ENCODE assay signal across 11 mouse cellular contexts in the genomic region with DNA sequence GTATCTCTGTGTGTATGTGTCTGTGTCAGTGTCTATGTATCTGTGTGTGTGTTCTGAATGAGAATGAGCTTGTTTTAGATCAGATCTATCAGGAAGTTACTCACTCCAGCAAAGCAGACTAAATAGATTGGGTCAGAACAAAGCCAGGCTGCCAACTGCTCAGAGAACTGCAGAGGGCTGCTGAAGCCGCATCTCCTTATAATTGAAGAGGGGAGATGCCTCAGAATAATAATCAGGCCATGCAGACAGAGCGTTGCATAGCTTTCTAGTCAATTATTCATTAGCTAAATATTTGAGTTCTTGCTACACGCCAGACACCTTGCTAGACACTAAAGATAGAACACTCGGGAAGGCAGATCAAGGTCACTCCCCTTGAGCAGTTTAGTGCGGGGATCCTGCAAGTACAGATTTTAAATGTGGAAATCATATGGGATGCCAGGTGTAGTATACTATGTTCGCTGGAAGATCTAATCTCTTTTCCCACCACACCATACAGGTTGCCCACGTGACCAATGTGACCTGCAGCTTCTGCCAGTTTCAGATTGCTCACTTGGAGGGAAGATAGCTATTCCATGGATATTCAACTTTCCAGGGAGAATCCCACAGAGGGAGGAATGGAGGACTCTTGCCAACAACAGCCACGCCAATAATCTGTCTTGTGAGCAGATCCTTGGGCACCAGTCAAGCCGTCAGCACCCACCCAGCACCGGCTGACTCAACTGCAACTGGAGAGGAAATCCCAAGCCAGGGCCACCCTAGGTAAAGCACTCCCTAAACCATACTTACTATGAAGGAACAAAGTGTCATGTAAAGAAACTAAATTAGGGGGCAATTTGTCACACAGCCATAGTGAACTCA. TPM values are rescaled to one million over a fixed set of nuclear protein-coding genes. Genes with fewer than 3 reads are reported as not detected.
DNase-seq lines count a peak whose midpoint lies in the region; ATAC-seq and TF ChIP-seq lines count a peak whose summit lies in the region.
"Had no signal": no experiment of that assay in that cellular context is flagged by ENCODE, and none has a peak within 500 bp of the region (broad histone marks: within the 10 kb centered on the region; RNA-seq: fewer than 3 reads in every experiment).

No protein-coding gene starts in this region.

- no peak overlapping the region for H3K4me2 ChIP-seq in lung, embryonic 14.5 days
- no peak overlapping the region for H3K4me2 ChIP-seq in hindbrain, embryonic 13.5 days
- no peak overlapping the region for H3K4me2 ChIP-seq in midbrain, postnatal 0 days (ENCODE audit: low read depth, low read length, poor library complexity, severe bottlenecking)
- H3K4me2 ChIP-seq: stomach, embryonic 15.5 days had no signal

- H3K27me3 ChIP-seq in lung, embryonic 14.5 days (ENCODE audit: insufficient read depth, low read length) = no peaks in the 10 kb centered on the region
- H3K27me3 ChIP-seq in hindbrain, embryonic 13.5 days = no peaks in the 10 kb centered on the region
- H3K27me3 ChIP-seq in midbrain, postnatal 0 days (ENCODE audit: insufficient read depth, low read length) = no peaks in the 10 kb centered on the region
- H3K27me3 ChIP-seq: stomach, embryonic 15.5 days had no signal

- no peak overlapping the region for H3K27ac ChIP-seq in lung, embryonic 14.5 days (ENCODE audit: low read depth)
- H3K27ac ChIP-seq in hindbrain, embryonic 13.5 days = peak overlapping the region; percentile 58
- peak overlapping the region; percentile 48; the same call in 1 of the 2 replicates for H3K27ac ChIP-seq in midbrain, postnatal 0 days (ENCODE audit: low read depth, low read length)
- H3K27ac ChIP-seq: stomach, embryonic 15.5 days had no signal

- 60% methylated on average over 10 of the region's 10 CpGs for WGBS in lung, embryonic 14.5 days
- 58% methylated on average over 10 of the region's 10 CpGs for WGBS in lung, adult 2 months
- whole genome bisulfite sequencing in hindbrain, embryonic 13.5 days = 54% methylated on average over 10 of the region's 10 CpGs
- 40% methylated on average over 10 of the region's 10 CpGs for WGBS in midbrain, postnatal 0 days

- TF ChIP-seq POLR2A in lung, adult 2 months (IDR thresholded peaks at IDR 0.05; ENCODE audit: borderline replicate concordance, extremely low read depth, low read depth, low read length) = no peak

- no peak overlapping the region for H3K4me3 ChIP-seq in lung, embryonic 14.5 days (ENCODE audit: low read depth, low read length)
- no peak overlapping the region for H3K4me3 ChIP-seq in lung, adult 2 months (replicated peaks; ENCODE audit: extremely low read depth, low read depth, low read length)
- H3K4me3 ChIP-seq in hindbrain, embryonic 13.5 days = no peak overlapping the region
- no peak overlapping the region for H3K4me3 ChIP-seq in midbrain, postnatal 0 days (ENCODE audit: low read depth, low read length)
- H3K4me3 ChIP-seq: erythroblast, embryonic 14.5 days; stomach, embryonic 15.5 days had no signal

- no peak for TF ChIP-seq CTCF in lung, embryonic 14.5 days (IDR thresholded peaks at IDR 0.05; ENCODE audit: low read depth)
- no peak for TF ChIP-seq CTCF in lung, adult 2 months (IDR thresholded peaks at IDR 0.05; ENCODE audit: insufficient read depth, low read length)
- peak; percentile 18; the same call in 1 of the 2 replicates for TF ChIP-seq CTCF in midbrain, postnatal 0 days (IDR thresholded peaks at IDR 0.05)

- no peak overlapping the region for H3K9ac ChIP-seq in lung, embryonic 14.5 days
- H3K9ac ChIP-seq in hindbrain, embryonic 13.5 days = peak overlapping the region; percentile 24; the same call in 1 of the 2 replicates
- no peak overlapping the region for H3K9ac ChIP-seq in midbrain, postnatal 0 days (replicated peaks; ENCODE audit: low read length, poor library complexity, severe bottlenecking)
- H3K9ac ChIP-seq: stomach, embryonic 15.5 days had no signal

- H3K4me1 ChIP-seq in lung, embryonic 14.5 days (ENCODE audit: insufficient read depth) = no peaks in the 10 kb centered on the region
- H3K4me1 ChIP-seq in lung, adult 2 months (ENCODE audit: control insufficient read depth, insufficient read depth, low read length) = no peaks in the 10 kb centered on the region
- H3K4me1 ChIP-seq in hindbrain, embryonic 13.5 days (replicated peaks) = peaks cover 15% of the 10 kb centered on the region
- H3K4me1 ChIP-seq in midbrain, postnatal 0 days (ENCODE audit: insufficient read depth, low read length) = peaks cover 9% of the 10 kb centered on the region; the same call in 1 of the 2 replicates
- H3K4me1 ChIP-seq: stomach, embryonic 15.5 days had no signal

- ATAC-seq in lung, embryonic 14.5 days (ENCODE audit: insufficient read depth) = no peak
- ATAC-seq in hindbrain, embryonic 13.5 days (ENCODE audit: low FRiP score) = peak; percentile 85
- peak; percentile 93 for ATAC-seq in midbrain, postnatal 0 days (ENCODE audit: low FRiP score)

- peak; percentile 9 to 15 for DNase-seq in cerebellum, postnatal 14 days
- no peak for DNase-seq in cerebellum, adult 18-20 months
- DNase-seq in lung, embryonic 14.5 days = peak; percentile 10
- no peak for DNase-seq in lung, adult 2 months
- peak; percentile 67 for DNase-seq in midbrain, postnatal 0 days (ENCODE audit: low spot score)
- no peak for DNase-seq in embryo, embryonic 10 days (ENCODE audit: low spot score)
- no peak for DNase-seq in testis, postnatal 14 days (ENCODE audit: low spot score)
- DNase-seq: cerebellum, adult 2 months had no signal

- H3K36me3 ChIP-seq in lung, embryonic 14.5 days (ENCODE audit: insufficient read depth) = no peaks in the 10 kb centered on the region
- no peaks in the 10 kb centered on the region for H3K36me3 ChIP-seq in hindbrain, embryonic 13.5 days
- no peaks in the 10 kb centered on the region for H3K36me3 ChIP-seq in midbrain, postnatal 0 days (ENCODE audit: insufficient read depth, low read length)
- H3K36me3 ChIP-seq: stomach, embryonic 15.5 days had no signal

- H3K9me3 ChIP-seq in lung, embryonic 14.5 days (ENCODE audit: low read depth, low read length) = no peaks in the 10 kb centered on the region
- H3K9me3 ChIP-seq in hindbrain, embryonic 13.5 days = no peaks in the 10 kb centered on the region
- no peaks in the 10 kb centered on the region for H3K9me3 ChIP-seq in midbrain, postnatal 0 days (ENCODE audit: low read length)
- H3K9me3 ChIP-seq: stomach, embryonic 15.5 days had no signal

RNA-seq across cellular contexts. Expression of a gene that starts 57.6 kb away (rescaled TPM):
- 37.6 and 44.0 TPM in 2 replicates for polyA plus RNA-seq in lung, embryonic 14.5 days (2014; fragmentation: Nextera tagmentation; extraction: Ambion mirVana)
- 23.4 and 27.8 TPM in 2 replicates for polyA plus RNA-seq in lung, adult 2 months (2012; rRNA removed)
- polyA plus RNA-seq in hindbrain, embryonic 13.5 days (2015; fragmentation: Nextera tagmentation; extraction: Ambion mirVana) = 17.2 and 17.5 TPM in 2 replicates
- total RNA-seq in midbrain, postnatal 0 days (2014; rRNA removed) = 14.7 and 20.3 TPM in 2 replicates
- polyA plus RNA-seq in midbrain, postnatal 0 days (2015; fragmentation: Nextera tagmentation; extraction: Ambion mirVana) = 12.6 and 13.7 TPM in 2 replicates

Comparison
In these comparisons a context has a peak if more than half of its experiments do, and no peak if none do; other contexts are left out.
1. DNase-seq: peak in cerebellum, postnatal 14 days (2 of 2), lung, embryonic 14.5 days (single experiment) and midbrain, postnatal 0 days (single experiment); none in cerebellum, adult 18-20 months (0 of 2), lung, adult 2 months (single experiment), embryo, embryonic 10 days (single experiment) and testis, postnatal 14 days (single experiment).